Mouse (Mus musculus) gonadal fat pad, adult 2 months (tissue): ENCODE measurements at regions not wholly inside any gene's neighbourhood (a gene's known extent, or its start where the extent isn't known, plus 50 kb on each side); places are given as distances from the start of the nearest gene placed in this dataset.

ENCODE experiments used
- DNase-seq: peaks from one replicate; pipeline ENCODE4 v3.0.0-alpha.2; 2012; ENCODE audit warnings: low read depth

DNA sequence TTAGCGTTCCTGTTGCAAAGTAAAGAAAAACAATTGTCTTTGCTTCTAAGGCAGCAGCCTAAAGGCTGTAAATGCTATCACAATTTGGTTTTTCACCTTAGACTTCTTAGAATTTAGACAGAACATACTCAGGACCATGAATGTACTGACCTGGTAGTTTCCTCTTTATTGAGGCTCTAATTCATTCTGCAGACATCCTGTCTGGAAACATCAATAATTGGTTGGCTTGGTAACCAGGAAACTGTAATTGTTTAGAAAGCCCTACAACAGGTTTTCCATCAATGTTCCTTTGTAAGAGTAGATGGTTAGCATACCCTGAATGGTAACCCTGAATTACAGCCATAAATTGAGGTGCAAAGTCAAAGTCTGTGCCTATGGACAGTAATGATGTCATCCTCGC, 67.4 kb upstream of the Prr30 start:
- no peak for DNase-seq
